Mouse (Mus musculus): Measurements from ENCODE around the gene Apold1.

Apold1 gene

DNA sequence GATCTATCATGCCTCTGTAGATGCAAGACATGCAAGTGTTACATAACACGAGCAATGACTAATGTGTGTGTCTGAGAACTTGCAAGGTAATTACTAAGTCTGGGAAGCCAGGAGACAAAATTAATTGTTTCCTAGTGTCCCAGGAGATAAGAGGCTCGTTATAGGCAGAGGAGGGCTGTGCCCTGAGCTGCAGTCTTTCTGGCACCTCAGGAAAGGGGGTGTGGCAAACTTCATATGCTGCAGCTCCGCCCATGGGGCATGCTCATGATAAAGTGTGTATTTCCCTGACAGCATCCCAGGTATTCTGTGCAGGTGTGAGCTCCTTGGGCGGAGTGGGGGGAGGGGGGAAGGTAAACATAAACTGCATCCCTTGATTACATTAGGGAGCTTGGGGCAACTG is 9.4 kb upstream of the Apold1 start:
- DNase-seq (ENCODE audit: low read depth, low spot score), result no peak

DNA sequence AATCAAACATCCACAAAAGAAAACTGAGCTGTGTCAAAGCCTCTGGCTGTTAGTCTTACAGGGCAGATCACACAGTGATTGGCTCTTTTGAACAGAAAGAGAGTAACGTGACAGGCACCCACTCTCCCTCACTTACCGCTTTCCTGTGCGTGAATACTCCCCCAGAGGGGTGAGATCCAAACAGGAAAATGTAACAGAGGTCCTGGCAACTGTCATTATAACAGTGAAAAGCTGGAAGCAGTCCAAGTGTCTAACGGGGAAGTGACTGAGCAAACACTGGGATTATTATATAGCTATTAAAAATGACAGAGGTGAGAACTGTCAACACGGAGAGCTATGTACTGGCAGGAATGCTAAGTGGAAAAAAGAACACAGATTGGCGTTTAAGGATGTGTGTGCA is 4.9 kb upstream of the Apold1 start:
- no peak for DNase-seq (ENCODE audit: low read depth, low spot score)

DNA sequence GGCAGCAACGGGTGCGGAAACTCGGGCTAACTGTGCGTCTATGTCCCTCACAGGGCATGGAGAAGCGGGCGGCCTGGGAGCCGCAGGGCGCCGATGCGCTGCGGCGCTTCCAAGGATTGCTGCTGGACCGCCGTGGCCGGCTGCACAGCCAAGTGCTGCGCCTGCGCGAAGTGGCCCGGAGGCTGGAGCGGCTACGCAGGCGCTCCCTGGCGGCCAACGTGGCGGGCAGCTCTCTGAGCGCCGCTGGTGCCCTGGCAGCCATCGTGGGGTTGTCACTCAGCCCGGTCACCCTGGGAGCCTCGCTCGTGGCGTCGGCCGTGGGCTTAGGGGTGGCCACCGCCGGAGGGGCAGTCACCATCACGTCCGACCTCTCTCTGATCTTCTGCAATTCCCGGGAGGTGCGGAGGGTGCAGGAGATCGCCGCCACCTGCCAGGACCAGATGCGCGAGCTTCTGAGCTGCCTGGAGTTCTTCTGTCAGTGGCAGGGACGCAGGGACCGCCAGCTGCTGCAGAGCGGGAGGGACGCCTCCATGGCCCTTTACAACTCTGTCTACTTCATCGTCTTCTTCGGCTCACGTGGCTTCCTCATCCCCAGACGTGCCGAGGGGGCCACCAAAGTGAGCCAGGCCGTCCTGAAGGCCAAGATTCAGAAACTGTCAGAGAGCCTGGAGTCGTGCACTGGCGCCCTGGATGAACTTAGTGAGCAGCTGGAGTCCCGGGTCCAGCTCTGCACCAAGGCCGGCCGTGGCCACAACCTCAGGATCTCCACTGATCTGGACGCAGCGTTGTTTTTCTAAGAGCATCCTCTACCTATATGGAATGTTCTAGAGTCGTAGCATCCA is 2.2 kb downstream of the Apold1 start:
- no peak for DNase-seq (ENCODE audit: low read depth, low spot score)

DNA sequence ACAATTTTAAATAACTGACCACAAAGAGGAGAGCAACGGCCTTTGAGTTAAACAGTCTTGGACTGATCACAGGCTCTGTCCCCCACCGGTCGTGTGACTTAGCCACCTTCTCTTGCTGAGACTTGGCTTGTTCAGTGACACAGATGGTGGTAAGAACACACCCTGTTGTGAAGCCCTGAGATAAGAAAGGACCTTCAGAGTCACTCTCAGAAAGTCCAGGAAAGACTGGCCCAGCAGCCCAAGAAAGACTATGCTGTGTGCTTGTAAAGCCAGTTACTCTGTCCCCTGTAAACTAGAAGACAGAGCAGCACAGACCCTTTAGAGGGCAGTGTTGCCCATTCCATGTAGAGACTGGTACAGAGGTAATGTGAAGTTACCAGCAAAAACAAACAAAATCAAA is 3.2 kb downstream of the Apold1 start:
- DNase-seq (ENCODE audit: low read depth, low spot score), result no peak

DNA sequence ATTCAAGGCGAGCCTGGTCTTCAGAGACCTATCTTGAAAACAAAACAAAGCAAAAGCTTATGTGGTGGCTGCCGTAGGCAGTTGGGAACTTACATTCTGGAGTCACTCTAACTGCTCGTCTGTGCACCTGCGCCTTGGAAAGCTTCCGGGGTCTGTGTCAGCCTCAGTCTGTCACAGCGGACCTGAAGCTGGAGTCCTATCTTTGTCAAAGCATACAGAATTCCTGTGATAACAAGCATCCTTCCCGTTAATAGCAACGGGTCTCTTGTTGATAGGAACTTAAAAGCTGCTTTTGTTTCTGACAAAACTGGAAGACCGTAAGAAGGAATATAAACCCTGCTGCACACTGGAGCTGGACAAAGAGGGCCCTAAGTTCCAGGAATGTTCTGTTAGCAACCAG is 6.9 kb downstream of the Apold1 start:
- DNase-seq (ENCODE audit: low read depth, low spot score), result no peak

DNA sequence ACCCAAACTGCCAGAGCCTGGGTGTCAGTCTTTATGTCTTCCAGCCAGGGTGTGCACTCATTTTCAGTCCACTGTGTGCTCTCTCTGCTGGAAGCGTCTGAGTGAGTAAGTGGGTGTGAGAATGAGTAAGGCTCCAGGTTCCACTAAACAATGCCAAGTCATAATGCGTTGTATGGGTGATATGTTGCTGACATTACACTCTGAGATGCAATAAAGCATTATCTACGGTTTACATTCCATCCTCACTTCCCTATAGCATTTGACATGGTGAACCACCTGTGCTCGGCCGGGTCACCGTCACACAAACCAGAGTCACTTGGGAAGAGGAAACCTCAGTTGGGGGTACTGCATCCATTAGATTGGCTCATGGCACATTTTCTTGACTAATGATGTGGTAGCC is 9.2 kb downstream of the Apold1 start:
- no peak for DNase-seq (ENCODE audit: low read depth, low spot score)

DNA sequence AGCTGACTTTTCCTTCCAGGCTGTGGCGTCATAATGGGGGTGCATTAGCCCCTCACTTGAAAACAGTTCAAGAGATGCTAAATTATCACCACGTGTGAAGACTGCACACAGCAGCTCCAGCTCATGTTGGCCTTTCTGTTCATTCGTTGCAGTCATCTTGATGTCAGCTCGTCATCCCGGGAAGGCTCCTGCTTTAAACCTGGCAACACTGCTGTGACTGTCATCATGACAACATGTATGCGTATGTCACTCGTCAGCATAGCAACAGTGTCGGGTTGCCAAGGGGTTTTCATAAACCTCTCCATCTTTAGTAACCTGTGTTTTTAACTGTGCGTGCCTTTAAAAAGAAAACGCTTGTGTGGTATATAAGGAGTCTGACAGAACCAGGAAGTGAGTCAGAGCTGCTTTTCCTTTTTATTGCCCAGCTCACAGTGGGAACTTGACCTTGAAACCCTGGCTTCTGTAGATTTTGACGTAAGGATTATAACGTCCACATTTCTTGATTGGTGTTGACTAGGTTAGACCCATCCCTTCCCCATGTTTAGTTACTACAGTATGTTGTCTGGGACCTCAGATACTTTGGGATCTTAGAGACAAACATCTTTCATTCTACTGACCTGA is 12.6 kb downstream of the Apold1 start:
- no peak for DNase-seq (ENCODE audit: low read depth, low spot score)

DNA sequence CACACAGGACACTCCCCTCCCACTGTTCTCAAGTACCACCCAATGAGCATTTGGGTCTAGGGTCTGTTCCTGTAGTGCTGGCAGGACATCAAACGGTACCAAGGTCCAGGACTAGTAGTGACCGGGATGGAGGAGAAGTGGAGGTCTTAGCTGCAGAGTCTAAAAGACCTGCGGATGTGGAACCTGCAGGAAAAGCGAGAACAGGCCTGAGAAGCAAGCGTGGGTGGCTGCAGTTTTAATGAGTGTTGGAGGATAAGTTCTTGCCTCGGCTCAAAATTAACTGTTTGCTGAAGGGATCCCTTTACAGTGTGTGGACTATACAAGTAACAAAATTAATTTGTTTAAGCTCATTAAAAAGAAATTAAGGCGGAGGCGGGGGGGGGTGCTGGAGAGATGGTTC is 13.5 kb downstream of the Apold1 start:
- no peak for DNase-seq (ENCODE audit: low read depth, low spot score)

DNA sequence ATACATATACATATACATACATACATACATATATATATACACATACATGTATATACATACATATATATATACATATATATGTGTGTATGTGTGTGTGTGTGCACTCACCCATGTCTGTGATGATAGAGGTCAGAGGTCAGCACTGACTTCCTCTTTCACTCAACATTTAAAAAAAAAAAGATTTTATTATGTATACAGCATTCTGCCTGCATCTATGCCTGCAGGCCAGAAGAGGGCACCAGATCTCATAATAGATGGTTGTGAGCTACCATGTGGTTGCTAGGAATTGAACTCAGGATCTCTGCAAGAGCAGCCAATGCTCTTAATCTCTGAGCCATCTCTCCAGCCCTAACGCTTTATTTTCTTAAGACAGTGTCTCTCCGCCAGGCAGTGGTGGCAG is 15.4 kb downstream of the Apold1 start:
- no peak for DNase-seq (ENCODE audit: low read depth, low spot score)

DNA sequence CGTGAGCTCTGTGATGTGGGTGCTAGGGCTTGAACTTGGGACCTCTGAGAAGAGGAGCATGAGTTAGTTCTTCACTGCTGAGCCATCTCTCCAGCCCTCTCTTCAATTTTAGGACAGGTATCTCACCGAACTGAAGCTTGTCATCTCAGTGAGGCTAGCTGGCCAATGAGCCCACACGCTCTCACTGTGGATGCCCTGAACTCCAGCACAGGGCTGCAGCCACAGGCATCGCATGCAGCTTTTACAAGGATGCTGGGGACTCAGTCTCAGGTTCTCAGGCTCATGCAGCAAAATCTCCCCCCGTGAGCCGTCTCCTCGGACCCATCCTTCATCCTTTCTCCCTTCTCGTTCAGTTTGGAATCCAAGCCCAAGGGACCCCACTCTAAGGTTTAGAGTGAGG is 16.6 kb downstream of the Apold1 start:
- no peak for DNase-seq (ENCODE audit: low read depth, low spot score)

DNA sequence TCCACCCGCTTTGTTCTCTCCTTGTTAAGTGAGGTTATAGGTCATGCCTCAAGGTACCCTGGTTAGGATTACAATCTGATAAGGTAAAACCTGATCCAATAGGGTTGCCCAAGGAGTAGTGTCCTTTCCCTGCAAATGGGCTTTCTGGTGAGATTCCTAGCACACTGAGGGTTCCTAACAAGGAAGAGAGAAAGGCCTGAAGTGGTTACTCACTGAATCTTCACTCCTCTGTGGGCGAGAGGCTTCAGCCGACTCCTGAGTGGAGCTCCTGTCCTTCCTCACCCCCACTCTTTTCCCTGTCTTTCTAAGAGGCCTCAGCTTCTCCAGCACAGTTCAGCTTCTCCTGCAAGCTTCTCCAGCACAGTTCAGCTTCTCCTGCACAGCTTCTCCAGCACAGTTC is 17.3 kb downstream of the Apold1 start:
- no peak for DNase-seq (ENCODE audit: low read depth, low spot score)

DNA sequence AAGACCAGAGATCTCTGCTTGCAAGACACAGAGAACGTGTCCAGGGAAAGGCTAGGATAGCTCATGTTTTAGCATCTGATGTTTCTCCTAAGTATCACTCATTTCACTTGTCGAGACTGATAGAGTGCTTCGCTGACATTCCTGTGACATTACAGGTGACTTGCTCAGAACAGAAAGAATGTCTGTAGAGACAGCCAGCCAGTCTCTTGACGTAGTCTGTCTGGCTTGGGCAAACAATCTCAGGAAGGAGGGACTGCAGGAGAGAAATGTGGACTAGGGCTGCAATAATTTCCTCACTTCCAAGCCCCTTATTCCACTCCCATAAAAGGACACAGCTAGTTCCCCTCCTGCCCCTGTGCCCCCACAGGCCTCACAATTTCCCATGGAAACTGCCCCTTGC is 18.8 kb downstream of the Apold1 start:
- DNase-seq (ENCODE audit: low read depth, low spot score), result no peak

DNA sequence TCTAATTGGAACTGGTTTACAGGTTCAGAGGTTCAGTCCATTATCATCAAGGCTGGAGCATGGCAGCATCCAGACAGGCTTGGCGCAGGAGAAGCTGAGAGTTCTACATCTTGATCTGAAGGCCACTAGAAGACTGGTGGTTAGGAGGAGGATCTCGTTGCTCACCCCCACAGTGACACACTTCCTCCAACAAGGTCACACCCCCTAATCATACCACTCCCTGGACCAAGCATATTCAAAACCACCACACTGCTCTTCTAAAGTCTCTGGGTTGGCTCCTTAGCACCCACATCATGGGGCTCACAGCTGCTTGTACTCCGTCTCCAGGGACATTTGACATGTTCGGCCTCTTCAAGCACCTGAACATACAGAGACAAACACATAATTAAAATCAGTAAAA is 20.5 kb downstream of the Apold1 start:
- no peak for DNase-seq (ENCODE audit: low read depth, low spot score)

DNA sequence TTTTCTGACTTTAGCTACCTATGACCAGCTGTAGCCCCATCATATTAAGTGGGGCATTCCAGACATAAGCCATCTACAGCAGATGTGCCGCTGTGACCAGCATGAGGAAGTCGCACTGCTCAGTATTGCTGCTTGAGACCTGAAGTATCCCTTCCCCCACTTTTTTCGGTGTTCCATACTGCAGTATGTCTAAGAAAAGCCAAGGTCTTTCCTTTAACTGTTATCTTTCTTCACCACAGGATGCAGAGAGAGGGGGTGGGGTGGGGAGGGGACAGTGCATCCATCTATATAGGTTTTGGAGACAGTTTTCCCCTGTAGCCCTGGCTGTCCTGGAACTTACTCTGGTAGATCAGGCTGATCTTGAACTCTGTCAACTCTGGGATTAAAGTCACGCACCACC is 24.9 kb downstream of the Apold1 start:
- no peak for DNase-seq (ENCODE audit: low read depth, low spot score)

DNA sequence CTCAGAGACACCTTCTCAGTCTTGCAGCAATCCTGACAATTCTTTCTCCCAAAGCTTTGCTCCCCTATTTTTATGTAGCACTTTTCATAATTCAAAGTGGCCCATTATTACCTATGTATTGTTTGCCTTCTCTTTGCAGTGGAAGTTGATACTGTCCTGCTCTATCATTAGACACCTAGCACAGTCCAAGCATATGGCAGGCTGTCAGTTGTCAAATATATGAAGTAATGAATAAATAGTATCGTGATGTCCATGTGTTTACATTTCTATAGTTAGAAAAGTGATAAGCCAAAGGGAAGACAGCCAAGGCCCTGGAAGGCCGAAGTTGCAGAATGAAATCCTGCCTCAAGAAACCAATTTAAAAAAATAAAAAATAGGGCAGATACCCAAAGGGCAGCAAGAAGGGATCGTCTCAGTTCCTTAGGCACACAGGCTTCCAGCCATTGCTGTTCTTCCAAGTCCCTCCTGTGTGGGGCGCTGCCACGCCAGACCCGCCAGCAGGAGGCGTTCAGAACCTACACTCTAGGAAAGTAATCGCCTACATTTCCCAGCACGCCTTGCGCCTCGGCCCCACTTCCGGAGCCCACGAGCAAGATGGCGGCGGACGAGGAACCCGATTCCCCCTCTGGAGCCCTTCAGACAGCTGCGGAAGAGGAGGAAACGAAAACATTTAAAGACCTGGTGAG is 29.7 kb downstream of the Apold1 start, which contains the start of gene Ddx47:
Gene Ddx47 (plus strand): TSS at position 565 of the 686 bp plus-strand sequence.
- peak; percentile 94 for DNase-seq (ENCODE audit: low read depth, low spot score)

DNA sequence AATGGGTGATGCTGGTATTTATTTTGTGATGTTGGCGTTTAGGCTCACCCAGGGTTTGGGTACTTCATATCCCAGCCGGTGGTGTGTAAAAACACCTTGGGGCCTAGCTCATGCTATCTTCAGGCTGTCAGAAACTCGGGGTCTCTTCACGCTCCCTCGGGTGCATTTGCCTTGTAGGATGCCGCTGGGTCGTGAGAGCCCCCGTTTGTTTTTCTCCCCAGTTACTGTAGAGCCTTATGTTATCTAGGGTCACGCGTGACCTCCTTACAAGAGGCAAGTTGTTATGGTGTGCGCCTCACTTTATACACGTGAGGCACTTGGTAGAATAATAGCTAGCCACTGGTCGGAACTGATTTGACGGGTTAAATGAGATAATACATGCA is 30.2 kb downstream of the Apold1 start:
- no peak for DNase-seq (ENCODE audit: low read depth, low spot score)

DNA sequence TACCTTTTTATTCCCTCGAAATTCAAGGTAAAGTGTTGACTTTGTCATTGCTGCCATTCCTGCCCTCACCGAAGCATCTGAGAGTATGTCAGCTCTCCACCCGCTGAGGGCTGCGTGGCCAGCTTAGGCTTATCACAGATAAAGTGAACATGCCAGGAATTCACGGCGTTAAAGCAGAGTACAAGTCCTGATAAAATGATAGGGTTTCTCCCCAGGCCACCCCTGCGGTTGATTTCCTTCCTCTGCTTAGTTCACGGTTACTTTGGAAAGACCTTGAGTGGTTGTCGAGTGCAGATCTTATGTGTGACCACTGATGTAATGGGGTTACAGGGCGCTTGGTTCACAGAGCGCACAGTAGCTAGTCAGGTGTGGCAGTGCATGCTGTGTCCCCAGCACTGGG is 35.7 kb downstream of the Apold1 start:
- no peak for DNase-seq (ENCODE audit: low read depth, low spot score)

DNA sequence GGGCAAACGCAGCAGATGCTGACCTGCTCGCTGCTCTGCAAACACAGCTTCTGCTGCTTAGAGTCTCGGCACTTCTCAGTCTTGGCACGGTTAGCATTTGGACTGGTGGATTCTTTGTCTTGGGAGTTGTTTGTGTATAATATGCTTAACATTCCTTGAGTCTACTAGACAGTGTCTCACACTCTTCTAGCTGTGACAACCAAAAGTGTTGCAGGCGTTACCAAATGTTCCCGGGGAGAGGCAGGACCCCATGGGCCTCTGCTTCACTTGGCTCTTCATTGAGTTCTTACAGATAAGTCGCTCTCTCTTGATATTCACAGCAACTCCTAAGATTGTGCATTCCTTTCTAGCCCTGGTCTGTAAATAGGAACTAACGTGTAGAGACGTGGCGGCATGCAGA is 38.0 kb downstream of the Apold1 start:
- no peak for DNase-seq (ENCODE audit: low read depth, low spot score)

DNA sequence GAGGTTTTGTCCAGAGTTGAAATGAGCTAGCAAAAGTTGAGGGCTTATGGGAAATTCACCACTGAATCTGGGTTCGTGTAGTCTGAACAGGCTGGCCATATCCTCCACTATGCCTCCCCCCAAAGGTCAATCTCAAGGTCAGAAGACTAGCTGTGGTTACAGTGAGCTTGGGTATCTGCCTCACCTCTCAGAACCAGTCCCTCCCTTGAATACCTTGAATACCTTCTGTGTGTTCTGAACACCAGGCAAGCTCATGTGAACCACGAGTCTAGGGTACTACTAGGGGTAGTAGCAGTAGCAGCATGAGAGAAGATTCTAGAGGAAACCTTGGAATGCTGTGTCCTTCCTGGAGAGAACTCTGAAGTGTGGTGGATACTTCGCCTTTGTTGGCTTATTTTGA is 40.1 kb downstream of the Apold1 start:
- no peak for DNase-seq (ENCODE audit: low read depth, low spot score)

DNA sequence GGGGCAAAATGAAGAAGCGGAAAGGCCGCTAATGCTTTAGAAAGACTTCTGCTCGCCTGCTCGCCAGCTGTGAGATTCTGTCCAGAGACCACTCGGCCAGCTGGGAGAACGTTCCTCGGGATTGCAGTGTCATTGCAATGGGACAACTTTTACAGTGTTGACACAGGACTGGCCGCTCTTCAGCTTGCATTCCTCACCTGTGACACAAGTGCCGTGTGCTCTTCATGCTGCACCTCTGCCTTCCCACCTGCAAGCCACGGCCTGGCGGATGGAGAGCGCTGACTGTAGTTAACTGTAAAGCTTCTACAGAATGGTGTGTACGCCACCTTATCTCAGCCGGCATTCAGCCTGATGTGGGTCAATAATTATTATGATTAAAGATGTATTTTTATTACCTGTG is 41.9 kb downstream of the Apold1 start:
- no peak for DNase-seq (ENCODE audit: low read depth, low spot score)

DNA sequence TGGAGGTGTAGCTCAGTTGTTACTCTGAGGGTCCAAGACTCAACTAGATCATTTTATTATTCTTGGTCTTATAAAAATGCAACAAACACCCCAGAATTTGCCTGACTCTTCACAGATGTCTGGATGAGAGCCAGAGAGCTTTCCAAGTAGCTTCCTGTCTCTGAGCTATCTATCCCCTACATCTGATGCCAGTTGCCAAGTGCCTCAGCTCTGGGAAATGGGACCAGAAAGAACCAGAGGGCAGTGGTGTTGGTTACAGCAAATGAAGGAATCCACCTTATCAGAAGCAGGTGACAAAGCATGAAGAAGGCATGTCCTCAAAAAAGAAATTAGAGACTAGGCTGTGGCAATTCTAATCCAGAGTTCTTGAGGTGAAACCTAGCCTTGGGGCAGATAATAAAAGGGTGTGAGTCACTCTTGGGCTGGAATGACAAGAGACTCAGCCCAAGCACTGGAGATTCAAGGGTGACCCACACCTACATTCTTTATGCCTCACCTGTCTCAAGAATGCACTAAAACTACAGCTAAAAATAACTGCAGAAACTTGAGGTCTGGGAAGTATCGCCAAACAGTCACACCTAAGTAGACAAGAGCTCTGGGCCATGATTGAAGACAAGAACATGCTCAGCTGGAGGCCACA is 43.4 kb downstream of the Apold1 start:
- DNase-seq (ENCODE audit: low read depth, low spot score), result no peak

DNA sequence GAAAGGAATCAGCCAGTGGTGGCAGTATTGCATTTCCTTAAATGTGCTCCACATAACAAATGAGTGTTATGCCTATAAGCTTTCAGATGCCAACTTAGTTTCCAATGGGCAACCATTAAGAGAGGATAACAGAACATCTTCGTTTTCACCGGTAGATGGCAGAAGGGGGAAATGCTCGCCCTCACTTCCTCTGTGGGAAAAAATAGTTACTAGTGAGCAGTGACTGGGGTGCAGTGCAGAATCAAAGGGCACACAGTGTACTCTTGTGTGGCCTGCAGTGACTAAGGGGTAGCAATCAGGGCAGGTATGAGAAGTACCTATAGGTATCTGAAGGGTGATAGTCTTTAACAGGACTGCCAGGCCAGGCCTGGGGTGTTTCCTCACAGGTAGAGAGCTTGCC is 44.7 kb downstream of the Apold1 start:
- DNase-seq (ENCODE audit: low read depth, low spot score), result no peak
